Mouse (Mus musculus): ENCODE measurements around the gene Ap1m2. TPM values are rescaled to one million over a fixed set of nuclear protein-coding genes. Genes with fewer than 3 reads are reported as not detected.

Gene Ap1m2
- polyA plus RNA-seq, 1 experiment: not detected

- Histone ChIP-seq H3K79me3 (ENCODE audit: low read depth) (peaks cover 40% of the 10 kb centered on the region), H3K27me3 (ENCODE audit: control insufficient read depth, insufficient read depth, insufficient read length) (no peaks in the 10 kb centered on the region), H3K79me2 (ENCODE audit: control insufficient read depth, insufficient read depth) (peaks cover 45% of the 10 kb centered on the region), H3K36me3 (ENCODE audit: control insufficient read depth, insufficient read depth) (no peaks in the 10 kb centered on the region), H3K4me3 (ENCODE audit: insufficient read depth, poor library complexity, severe bottlenecking) (peak overlapping the region; percentile 55), H3ac (ENCODE audit: control insufficient read depth, insufficient read length, low read depth) (no peak overlapping the region)
- TF ChIP-seq MYOD1 (IDR thresholded peaks at IDR 0.05; ENCODE audit: control insufficient read depth, insufficient read length, low read depth): no peak
- TF ChIP-seq FOSL1 (IDR thresholded peaks at IDR 0.05; ENCODE audit: insufficient read depth, low read length, poor library complexity, severe bottlenecking): no peak
- TF ChIP-seq USF1 (IDR thresholded peaks at IDR 0.05; ENCODE audit: low read depth): no peak
- TF ChIP-seq MAX (IDR thresholded peaks at IDR 0.05): no peak
These were observed 8.1 kb upstream of the Ap1m2 start for GRCm38 (mm10) chr9:21320280-21320618.

GRCm38 (mm10) chr9:21319503-21319902 is 7.4 kb upstream of the Ap1m2 start:
- TF ChIP-seq MYOD1 (IDR thresholded peaks at IDR 0.05; ENCODE audit: control insufficient read depth, insufficient read length, low read depth) (no peak), USF1 (IDR thresholded peaks at IDR 0.05; ENCODE audit: low read depth) (no peak), MAX (IDR thresholded peaks at IDR 0.05) (no peak), CEBPB (IDR thresholded peaks at IDR 0.05; ENCODE audit: low read depth) (no peak), MYOG (IDR thresholded peaks at IDR 0.05; ENCODE audit: control insufficient read depth, extremely low read depth, insufficient read length) (no peak), FOSL1 (IDR thresholded peaks at IDR 0.05; ENCODE audit: insufficient read depth, low read length, poor library complexity, severe bottlenecking) (no peak), CTCF (IDR thresholded peaks at IDR 0.05; ENCODE audit: control insufficient read depth, insufficient read depth, insufficient read length) (no peak)
- no peak overlapping the region for H3K4me3 ChIP-seq (ENCODE audit: insufficient read depth, poor library complexity, severe bottlenecking)
- peaks cover 33% of the 10 kb centered on the region for H3K79me3 ChIP-seq (ENCODE audit: low read depth)
- H3K27me3 ChIP-seq (ENCODE audit: control insufficient read depth, insufficient read depth, insufficient read length): no peaks in the 10 kb centered on the region
- no peaks in the 10 kb centered on the region for H3K36me3 ChIP-seq (ENCODE audit: control insufficient read depth, insufficient read depth)
- H3ac ChIP-seq (ENCODE audit: control insufficient read depth, insufficient read length, low read depth): no peak overlapping the region
- peaks cover 38% of the 10 kb centered on the region for H3K79me2 ChIP-seq (ENCODE audit: control insufficient read depth, insufficient read depth)

DNA sequence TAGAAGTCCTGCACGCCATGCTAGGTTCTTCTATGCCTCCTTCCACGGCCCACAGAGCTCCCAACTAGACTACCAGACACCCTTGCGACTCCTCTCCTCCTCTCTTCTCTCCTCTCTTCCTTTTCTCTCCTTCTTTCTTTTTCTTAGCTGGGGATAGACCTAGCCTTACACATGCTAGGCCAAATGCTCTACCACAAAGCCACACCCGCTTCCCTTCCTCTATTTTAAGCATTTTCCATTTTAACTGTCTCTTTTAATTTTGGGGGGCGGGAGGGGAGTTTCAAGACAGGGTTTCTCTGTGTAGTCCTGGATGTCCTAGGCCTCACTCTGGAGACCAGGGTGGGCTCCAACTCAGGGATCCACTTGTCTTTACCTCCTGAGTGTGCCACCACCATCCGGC is 6.7 kb upstream of the Ap1m2 start:
- H3K79me2 ChIP-seq (ENCODE audit: control insufficient read depth, insufficient read depth): peaks cover 31% of the 10 kb centered on the region
- no peak overlapping the region for H3K4me3 ChIP-seq (ENCODE audit: insufficient read depth, poor library complexity, severe bottlenecking)
- no peaks in the 10 kb centered on the region for H3K27me3 ChIP-seq (ENCODE audit: control insufficient read depth, insufficient read depth, insufficient read length)
- H3K36me3 ChIP-seq (ENCODE audit: control insufficient read depth, insufficient read depth): no peaks in the 10 kb centered on the region
- no peak overlapping the region for H3ac ChIP-seq (ENCODE audit: control insufficient read depth, insufficient read length, low read depth)
- TF ChIP-seq MYOG (IDR thresholded peaks at IDR 0.05; ENCODE audit: control insufficient read depth, extremely low read depth, insufficient read length) (no peak), MAX (IDR thresholded peaks at IDR 0.05) (no peak), FOSL1 (IDR thresholded peaks at IDR 0.05; ENCODE audit: insufficient read depth, low read length, poor library complexity, severe bottlenecking) (no peak), CTCF (IDR thresholded peaks at IDR 0.05; ENCODE audit: control insufficient read depth, insufficient read depth, insufficient read length) (no peak), CEBPB (IDR thresholded peaks at IDR 0.05; ENCODE audit: low read depth) (no peak), USF1 (IDR thresholded peaks at IDR 0.05; ENCODE audit: low read depth) (no peak), MYOD1 (IDR thresholded peaks at IDR 0.05; ENCODE audit: control insufficient read depth, insufficient read length, low read depth) (no peak)
- H3K79me3 ChIP-seq (ENCODE audit: low read depth): peaks cover 29% of the 10 kb centered on the region

GRCm38 (mm10) chr9:21316696-21317095 is 4.6 kb upstream of the Ap1m2 start:
- Histone ChIP-seq H3K36me3 (ENCODE audit: control insufficient read depth, insufficient read depth) (no peaks in the 10 kb centered on the region), H3K79me3 (ENCODE audit: low read depth) (peaks cover 10% of the 10 kb centered on the region), H3ac (ENCODE audit: control insufficient read depth, insufficient read length, low read depth) (no peak overlapping the region), H3K4me3 (ENCODE audit: insufficient read depth, poor library complexity, severe bottlenecking) (no peak overlapping the region), H3K27me3 (ENCODE audit: control insufficient read depth, insufficient read depth, insufficient read length) (no peaks in the 10 kb centered on the region), H3K79me2 (ENCODE audit: control insufficient read depth, insufficient read depth) (peaks cover 10% of the 10 kb centered on the region)
- TF ChIP-seq USF1 (IDR thresholded peaks at IDR 0.05; ENCODE audit: low read depth): no peak

- H3ac ChIP-seq (ENCODE audit: control insufficient read depth, insufficient read length, low read depth): no peak overlapping the region
- H3K4me3 ChIP-seq (ENCODE audit: insufficient read depth, poor library complexity, severe bottlenecking): no peak overlapping the region
- no peaks in the 10 kb centered on the region for H3K79me3 ChIP-seq (ENCODE audit: low read depth)
- TF ChIP-seq FOSL1 (IDR thresholded peaks at IDR 0.05; ENCODE audit: insufficient read depth, low read length, poor library complexity, severe bottlenecking) (no peak), CEBPB (IDR thresholded peaks at IDR 0.05; ENCODE audit: low read depth) (no peak), MYOD1 (IDR thresholded peaks at IDR 0.05; ENCODE audit: control insufficient read depth, insufficient read length, low read depth) (no peak), MYOG (IDR thresholded peaks at IDR 0.05; ENCODE audit: control insufficient read depth, extremely low read depth, insufficient read length) (no peak), MAX (IDR thresholded peaks at IDR 0.05) (no peak), USF1 (IDR thresholded peaks at IDR 0.05; ENCODE audit: low read depth) (no peak), CTCF (IDR thresholded peaks at IDR 0.05; ENCODE audit: control insufficient read depth, insufficient read depth, insufficient read length) (no peak)
- H3K27me3 ChIP-seq (ENCODE audit: control insufficient read depth, insufficient read depth, insufficient read length): no peaks in the 10 kb centered on the region
- H3K36me3 ChIP-seq (ENCODE audit: control insufficient read depth, insufficient read depth): no peaks in the 10 kb centered on the region
- no peaks in the 10 kb centered on the region for H3K79me2 ChIP-seq (ENCODE audit: control insufficient read depth, insufficient read depth)
These were observed 3.3 kb upstream of the Ap1m2 start for GRCm38 (mm10) chr9:21315421-21315820.

GRCm38 (mm10) chr9:21314367-21315140 is 2.4 kb upstream of the Ap1m2 start:
- no peaks in the 10 kb centered on the region for H3K79me3 ChIP-seq (ENCODE audit: low read depth)
- H3ac ChIP-seq (ENCODE audit: control insufficient read depth, insufficient read length, low read depth): no peak overlapping the region
- H3K36me3 ChIP-seq (ENCODE audit: control insufficient read depth, insufficient read depth): no peaks in the 10 kb centered on the region
- TF ChIP-seq MYOD1 (IDR thresholded peaks at IDR 0.05; ENCODE audit: control insufficient read depth, insufficient read length, low read depth): no peak
- TF ChIP-seq MAX (IDR thresholded peaks at IDR 0.05): no peak
- no peak for TF ChIP-seq USF1 (IDR thresholded peaks at IDR 0.05; ENCODE audit: low read depth)
- TF ChIP-seq CEBPB (IDR thresholded peaks at IDR 0.05; ENCODE audit: low read depth): no peak
- no peak for TF ChIP-seq CTCF (IDR thresholded peaks at IDR 0.05; ENCODE audit: control insufficient read depth, insufficient read depth, insufficient read length)
- no peak for TF ChIP-seq FOSL1 (IDR thresholded peaks at IDR 0.05; ENCODE audit: insufficient read depth, low read length, poor library complexity, severe bottlenecking)
- TF ChIP-seq MYOG (IDR thresholded peaks at IDR 0.05; ENCODE audit: control insufficient read depth, extremely low read depth, insufficient read length): no peak
- no peak overlapping the region for H3K4me3 ChIP-seq (ENCODE audit: insufficient read depth, poor library complexity, severe bottlenecking)
- H3K79me2 ChIP-seq (ENCODE audit: control insufficient read depth, insufficient read depth): no peaks in the 10 kb centered on the region
- H3K27me3 ChIP-seq (ENCODE audit: control insufficient read depth, insufficient read depth, insufficient read length): no peaks in the 10 kb centered on the region
